Mouse (Mus musculus): ENCODE results near the gene Cped1.
"Not testable (repeated sequence)": the region's sequence is repeated elsewhere in the genome, so short reads cannot be mapped to it uniquely, and the experiment has no call there.

Cped1 gene

DNA sequence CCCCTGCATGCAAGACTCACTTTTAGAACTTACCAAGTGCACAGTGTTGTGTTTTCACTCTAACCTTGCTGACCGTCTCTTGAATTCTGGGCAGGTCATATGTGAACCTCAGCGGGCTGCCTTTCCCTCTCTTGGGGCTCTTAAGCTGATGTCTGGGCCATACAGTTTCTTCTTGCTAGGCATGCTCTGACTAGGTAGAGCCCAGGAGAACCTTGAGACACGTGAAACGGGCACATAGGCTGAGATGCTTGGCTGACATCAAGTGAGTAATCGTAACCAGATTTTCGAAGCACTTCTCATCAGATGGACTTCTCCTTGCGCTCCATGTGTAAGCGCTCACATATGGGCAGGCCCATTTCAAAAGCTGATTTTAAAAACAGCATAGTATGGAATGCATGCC is 237.2 kb downstream of the Cped1 start:
- no peak for DNase-seq (ENCODE audit: low read depth, low spot score)

DNA sequence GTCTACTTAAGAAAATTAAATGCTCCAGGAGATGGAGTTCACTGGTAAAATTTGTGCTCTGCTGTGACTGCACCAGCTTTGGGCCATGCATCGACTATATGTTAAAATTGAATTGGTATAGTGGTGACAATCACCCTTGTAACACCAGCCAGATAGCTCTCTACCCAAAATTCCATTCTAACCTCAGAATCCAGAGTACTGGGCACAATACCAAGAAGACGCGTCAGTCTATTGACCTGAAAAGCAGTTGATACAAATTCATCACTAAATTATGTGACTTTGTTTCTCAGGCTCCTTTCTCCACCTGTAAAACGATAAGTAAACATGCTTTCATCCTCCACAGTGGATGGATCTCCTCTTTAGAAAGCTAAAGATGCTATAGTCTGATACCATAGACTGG is 238.6 kb downstream of the Cped1 start:
- DNase-seq (ENCODE audit: low read depth, low spot score) = no peak

DNA sequence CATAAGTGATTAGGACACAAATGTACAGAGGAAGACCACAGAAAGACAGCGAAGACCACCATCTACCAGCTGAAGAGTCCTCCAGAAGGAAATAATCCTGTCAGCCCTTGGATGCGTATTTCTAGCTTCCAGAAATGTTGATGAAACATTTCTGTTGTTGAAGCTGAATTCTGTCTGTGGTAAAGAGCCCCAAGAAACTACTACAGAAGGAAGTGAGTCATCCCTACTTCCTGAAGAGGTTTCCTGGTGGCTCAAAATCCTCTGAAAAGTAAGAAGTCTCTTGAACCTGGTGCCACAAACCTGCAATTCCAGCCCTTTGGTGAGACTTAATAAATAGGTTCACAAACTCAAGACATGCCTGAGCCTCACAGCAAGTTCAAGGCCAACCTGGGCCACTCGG is 245.5 kb downstream of the Cped1 start:
- DNase-seq (ENCODE audit: low read depth, low spot score) = no peak

DNA sequence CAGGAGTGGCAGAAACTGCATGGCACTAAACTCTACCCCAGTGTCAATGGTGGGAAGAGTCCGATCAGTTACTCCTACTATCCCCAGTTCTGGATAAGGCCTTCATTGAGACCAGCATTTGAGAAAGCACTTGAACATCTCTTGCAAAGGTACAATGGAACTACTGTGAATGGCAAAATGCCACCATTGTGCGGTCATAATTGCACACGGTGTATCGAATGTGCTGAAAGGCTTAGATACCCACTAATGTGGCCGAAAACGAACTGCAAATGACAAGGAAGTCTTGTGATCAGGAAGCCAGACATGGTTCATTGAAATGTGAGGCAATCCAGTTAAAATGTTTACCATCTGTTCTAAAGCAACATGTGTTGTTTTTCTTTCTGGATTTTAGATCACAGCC is 247.8 kb downstream of the Cped1 start:
- no peak for DNase-seq (ENCODE audit: low read depth, low spot score)

DNA sequence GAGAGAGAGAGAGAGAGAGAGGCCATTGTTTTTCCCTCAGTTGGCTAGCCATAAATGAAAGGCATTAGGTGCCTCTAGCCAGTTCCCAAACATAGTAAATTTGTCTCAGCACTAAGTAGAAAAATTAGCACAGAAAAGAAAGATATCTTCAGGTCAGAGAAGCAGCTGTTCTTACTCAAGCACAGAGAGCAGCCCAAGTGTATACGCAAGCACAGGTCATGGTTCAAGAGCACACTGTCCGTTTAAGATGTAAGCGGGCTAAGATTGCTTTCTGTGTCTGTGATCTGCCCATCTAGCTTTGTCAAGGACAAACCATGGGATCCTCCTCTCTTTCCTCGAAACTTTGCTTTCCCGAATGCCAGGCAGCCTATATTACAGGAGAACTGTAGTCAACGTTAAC is 249.4 kb downstream of the Cped1 start:
- DNase-seq (ENCODE audit: low read depth, low spot score) = no peak

DNA sequence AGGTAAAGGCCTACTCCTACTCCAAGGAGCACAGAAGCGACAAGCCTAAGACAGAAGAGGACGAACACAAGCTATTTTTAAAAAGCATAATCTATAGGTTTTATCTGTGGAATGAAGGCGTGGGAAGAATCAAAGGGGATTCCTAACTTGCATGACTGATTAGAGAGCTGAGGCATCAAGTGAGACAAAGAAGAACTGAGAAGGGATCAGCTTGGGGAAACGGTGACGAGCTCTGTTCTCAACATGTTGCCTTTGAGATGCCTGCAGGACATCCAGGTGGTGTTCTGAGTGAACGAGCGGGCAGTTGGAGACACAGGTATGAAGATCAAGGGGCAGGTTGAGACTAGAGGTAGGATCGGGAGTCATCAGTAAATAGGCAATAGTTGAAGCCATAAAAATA is 257.6 kb downstream of the Cped1 start:
- no peak for DNase-seq (ENCODE audit: low read depth, low spot score)

DNA sequence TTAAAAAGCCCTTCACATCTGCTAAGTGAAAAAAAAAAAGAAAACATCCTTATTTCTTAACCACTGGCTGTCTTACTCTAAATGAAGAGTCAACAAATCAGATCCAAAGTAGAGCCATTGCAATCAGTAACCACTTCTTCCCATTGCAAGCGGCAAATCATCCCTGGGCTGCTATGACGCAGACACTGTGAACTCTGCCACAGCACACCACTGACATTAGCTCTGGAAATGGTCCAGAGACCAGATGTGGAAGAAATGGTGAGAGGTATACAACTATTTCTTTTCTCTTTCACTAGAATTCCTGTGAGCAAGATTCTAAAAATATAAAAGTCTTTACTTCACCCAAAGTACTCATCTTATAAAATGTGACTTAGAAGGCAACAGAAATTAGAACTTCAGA is 261.0 kb downstream of the Cped1 start:
- DNase-seq (ENCODE audit: low read depth, low spot score) = no peak

DNA sequence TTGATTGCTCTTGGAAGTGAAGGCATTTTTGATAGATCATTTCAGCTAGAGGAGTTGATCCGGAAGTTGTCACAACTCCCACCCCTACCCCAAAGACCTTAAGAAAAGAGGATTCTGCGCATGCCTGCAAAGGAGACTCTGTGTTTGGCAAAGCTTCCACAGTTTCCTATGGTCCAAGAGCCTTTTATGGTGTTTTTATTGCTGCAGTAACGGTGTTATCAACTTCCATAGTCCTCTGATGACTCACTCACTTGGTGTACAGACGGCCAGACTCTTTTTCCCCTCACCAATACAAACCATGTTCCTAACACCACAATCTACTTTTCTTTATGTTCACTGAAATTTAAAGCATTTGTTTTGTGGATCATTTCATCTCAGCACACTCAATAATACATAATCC is 273.1 kb downstream of the Cped1 start:
- no peak for DNase-seq (ENCODE audit: low read depth, low spot score)

DNA sequence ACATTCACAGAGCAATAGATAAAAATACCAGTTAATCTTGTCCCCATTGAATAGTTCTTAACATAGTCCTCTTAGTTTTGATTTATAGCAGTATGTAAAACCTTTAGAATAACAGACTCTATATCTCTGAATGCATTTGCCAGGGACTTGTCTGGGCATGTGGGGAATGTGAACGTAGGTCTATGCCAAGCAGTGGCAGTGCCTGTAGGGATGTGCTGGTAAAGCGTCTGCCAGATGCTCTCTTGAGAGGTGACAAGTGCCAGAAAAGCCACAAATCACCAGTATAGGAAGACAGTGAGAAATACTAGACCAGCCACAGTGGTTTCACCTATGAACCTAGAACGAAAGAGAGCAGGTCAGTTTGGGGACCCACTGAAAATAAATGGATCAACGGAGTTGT is 276.8 kb downstream of the Cped1 start:
- DNase-seq (ENCODE audit: low read depth, low spot score) = no peak

DNA sequence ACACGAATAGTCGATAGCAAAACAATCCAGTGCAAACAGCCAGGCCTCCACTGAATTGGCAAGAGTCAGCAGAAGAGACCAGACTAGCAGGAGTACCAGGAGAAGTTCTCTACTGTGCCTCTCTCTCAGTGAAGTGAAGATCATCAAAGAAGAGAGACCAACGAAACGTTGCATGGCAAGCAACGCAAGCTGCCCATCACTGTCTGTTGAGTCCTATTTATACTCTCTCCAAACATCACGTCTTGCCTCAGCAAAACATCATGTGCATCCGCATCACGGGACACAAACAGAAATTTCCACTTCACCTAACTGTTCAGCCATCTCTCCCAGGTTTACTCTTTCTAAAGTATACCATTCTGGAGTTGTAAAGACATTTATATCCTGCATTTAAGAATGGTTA is 278.4 kb downstream of the Cped1 start:
- DNase-seq (ENCODE audit: low read depth, low spot score) = not testable (repeated sequence)

DNA sequence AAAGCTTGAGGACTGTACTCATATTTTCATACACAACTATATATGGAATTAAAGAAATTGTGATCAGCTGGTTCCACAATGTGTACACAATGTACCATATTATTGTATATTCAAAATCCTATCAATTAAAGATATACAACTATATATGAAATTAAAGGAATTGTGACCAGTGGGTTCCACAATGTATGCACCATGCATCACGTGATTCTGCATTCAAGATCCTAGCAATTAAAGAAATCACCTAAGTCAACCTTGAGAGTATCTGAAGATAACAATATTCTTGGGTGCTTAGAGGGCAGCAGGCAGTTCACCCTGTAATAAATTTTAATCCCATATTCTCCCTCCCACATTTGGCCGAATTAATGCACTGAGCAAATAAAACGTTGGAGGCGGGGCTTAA is 280.3 kb downstream of the Cped1 start:
- DNase-seq (ENCODE audit: low read depth, low spot score) = no peak

DNA sequence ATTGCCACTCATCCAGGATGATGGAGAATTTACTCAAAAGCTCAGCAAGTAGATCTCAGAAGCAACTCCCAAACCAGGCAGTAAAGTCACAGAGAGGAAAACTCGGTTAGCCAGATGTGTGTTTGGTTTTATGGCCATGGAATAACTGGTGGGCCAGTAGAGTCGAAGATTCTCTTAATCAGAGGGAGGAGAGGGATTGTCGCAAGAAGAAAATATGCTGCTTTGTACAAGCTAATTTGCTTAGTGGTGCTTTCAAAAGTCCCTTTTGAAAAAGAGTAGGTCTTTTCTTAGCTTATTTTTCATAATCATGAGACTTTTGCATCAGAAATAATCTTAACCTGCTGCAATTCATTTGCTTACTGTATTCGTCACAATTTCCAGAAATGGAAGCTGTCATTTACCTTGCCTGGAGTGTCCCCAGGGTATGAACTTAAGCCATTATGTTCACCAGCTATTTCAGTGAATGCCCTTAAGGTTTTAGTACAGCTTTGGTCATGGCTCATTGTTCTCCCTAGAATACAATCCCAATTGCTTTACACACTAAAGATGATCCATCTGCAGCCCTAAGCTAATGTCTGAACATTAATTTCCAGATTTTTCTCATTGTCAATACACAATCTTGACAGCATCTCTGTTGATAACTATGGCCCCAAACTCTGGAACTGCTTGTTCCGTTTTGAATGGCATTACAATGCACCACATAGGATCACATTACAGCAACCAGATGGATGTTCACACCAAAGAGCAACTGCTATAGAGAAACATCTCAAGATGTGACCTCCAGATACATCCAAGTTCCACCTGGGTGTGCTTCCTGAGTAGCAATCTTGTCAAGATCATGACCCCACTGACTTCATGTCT is 282.3 kb downstream of the Cped1 start:
- no peak for DNase-seq (ENCODE audit: low read depth, low spot score)

DNA sequence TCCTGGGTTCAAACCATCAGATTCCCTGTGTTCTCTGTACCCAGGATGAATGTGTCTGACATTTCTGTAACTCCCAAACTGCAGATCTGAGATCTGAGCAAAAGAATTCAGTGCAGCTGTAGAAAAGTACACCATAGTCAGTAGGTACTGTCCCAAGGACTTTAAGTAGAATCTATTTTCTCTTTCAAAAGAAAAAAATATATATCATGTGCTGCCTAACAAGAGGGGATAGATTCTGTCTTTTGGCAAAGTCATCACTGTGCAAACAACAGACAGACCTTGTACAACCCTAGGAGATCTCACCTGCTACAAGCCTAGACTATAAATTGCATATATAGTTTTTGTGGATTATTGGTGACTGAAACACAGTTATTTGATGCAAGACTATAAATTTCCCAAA is 283.0 kb downstream of the Cped1 start:
- no peak for DNase-seq (ENCODE audit: low read depth, low spot score)

DNA sequence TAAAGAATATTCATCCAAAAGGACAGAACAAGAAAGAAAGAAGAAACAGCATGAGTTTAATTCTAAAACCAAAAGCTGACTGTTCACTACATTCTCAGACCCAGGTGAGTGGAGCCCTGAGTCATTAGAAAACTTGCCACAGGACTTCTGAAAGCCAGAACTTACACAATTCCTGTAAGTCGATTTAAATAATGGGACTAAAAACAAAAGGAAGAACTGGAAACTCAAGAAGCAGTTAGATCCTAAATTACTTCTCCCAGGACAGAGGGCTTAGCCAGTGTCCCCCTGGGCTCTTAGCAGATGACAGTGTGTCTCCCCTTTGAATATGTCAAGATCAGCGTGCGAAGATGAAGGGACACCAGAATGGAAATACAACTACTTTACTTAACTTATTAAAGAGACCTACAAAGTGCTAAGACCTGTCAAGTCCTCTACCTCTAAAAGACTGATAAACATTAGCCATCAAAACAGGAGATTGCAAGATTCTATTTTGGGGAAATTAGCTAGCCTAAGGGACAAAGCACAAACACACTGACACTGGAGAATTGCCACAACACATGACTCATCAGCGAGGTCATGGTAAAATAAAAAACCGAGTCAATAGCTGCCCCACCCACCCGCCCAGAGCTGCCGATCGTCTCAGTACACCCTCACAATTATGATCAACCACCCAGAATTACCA is 284.3 kb downstream of the Cped1 start:
- DNase-seq (ENCODE audit: low read depth, low spot score) = no peak

DNA sequence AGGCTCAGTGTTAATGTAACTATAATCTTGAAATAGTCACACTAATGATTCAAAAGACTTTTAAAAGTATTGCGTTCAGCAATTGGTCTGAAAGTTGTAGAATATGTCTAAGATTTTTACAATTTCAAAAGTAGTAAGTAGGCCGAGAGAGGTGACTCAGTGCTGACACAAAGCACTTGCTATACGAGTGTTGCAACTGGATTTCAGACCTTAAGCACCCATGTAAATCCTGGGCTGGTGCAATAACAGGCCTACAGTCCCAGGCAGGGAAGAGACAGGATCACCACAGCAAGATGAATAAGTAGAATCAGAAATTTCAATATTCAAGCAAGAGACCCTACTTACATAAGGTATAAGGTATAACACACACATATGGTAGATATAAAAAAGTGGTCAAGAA is 292.2 kb downstream of the Cped1 start:
- DNase-seq (ENCODE audit: low read depth, low spot score) = no peak

DNA sequence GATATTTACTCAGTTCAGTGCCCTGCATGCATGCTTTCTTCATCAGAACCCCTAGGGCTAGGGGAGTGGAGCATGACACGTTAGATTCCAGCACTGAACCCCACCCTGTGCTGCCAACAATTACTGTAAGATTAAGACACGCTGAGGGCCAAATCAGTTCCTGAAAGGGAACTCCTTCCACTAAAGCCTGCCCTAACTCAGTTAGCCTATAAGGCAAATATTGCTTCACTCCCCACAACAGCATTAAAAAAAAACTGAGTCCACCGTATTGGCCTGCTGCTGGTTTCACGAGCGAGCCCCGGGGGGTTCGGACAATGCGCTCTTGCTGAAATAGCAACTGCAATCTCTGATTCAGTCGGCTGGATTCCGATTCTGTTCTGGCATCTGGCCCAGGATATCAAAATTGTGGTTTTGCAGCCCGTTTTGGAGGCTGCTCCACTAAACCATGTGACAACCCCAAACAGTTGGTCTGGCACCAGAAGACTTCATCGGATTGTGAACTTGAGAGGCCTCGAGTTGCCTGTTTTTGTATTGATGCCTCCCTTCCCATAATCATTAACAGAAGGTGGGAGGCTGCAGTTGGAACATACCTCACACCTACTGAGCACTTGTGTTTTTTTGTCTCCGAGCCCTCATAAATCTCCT is 294.6 kb downstream of the Cped1 start:
- DNase-seq (ENCODE audit: low read depth, low spot score) = no peak

DNA sequence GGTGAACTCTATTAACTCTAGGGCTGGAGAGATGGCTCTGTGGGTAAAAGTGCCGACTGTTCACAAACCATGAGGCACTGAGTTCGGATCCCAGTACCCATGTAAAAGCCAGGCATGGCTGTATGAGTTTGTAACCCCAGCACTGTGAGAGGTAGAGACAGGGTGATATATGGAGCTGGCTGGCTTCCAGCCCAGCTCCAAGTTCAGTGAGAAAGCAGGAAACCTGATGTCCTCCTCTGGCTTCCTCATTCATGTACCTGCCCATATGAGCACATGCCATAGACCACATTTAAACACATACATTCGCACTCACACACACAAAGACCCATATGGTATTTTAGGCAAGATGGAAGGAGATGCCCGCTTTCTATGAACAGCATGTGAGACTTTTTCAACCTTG is 296.7 kb downstream of the Cped1 start:
- DNase-seq (ENCODE audit: low read depth, low spot score) = no peak

DNA sequence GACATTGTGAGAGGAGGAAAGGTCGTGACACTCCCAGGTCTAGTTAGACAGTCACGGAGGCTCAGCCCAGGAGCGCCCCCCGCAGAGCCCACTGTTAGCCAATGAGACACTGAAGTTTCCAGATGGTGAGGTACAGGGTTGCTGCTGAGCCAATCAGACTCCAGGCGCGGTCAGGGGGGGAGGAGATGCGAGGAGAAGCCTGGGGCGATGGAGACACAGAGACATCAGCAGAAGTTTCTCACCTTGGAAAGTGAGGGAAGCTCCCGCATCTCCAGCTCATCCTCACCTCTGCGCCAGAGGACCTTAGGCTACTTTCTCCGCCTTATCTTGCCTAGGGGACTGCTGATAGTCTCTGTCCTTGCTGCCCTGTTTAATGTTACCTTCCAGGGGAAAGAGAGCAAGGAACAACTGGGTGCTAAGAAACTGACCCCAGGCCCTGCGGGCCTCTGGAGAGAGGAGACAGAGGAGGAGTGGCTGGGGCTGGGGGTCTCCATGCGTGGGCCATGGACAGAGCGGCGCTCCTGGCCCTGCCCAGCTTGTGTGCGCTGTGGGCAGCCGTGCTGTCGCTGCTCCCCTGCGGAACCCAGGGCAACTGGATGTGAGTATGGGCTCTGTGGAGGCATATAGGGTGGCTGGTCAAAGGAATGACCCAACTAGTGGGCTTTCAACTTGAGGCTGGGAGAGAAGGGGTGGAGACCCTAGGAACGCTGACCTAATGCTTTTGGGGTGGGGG is 302.5 kb downstream of the Cped1 start, which contains the start of gene Wnt16:
TSS of gene Wnt16 (plus strand) at position 224 of the 733 bp plus-strand sequence.
- DNase-seq (ENCODE audit: low read depth, low spot score) = no peak

DNA sequence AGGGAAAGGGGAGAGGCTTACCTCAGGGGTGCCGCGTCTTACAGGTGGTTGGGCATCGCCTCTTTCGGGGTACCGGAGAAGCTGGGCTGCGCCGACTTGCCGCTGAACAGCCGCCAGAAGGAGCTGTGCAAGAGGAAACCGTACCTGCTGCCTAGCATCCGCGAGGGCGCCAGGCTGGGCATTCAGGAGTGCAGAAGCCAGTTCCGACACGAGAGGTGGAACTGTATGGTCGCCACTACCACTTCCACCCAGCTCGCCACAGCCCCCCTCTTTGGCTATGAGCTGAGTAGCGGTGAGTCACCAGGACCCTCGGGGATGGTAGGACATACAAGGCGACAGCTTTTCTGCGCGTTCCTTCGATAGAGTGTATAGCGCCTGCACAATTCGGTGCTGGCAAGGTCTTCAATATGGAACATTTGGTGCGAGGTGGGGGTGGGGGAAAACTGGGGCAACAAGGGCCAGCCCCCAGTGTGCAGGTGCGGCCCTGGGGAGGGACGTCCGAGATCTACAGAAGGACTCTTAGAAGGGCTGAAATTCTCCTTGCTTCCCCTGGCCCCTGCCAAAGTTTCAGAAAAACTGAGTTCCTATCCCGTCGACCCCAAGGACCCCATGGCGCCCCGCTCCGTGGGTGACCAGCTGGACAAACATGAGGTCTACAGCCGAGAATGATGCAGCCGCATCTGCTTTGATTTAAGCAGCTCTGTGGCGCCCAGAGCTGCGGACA is 303.2 kb downstream of the Cped1 start:
- DNase-seq (ENCODE audit: low read depth, low spot score) = no peak

DNA sequence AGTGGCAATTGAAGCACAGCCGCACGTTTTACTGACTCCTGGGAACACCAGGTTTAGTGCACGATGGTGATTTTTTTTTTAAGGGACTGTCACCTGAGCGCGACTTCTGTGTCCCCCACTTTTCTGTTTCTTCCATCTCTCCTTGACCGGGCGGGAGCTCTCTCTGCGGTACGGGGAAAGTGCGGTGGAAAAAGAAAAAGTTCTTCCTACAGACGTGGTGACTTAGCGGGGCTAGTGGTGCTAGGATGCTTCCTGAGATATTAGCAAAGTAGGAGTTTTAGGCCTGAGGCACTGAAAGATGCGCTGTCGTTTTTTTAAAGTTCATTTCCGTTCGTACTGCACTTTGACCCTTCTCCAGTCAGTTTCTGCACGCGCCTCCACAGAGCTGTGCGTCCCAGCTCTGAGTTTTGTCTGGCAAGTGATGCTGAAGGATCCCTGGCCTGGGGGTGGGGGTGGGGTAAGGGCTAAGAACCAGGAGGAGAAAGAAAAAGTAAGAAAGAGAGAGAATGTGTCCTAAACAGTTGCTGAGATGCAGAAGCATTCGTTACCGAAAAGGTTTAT is 303.8 kb downstream of the Cped1 start:
- no peak for DNase-seq (ENCODE audit: low read depth, low spot score)

DNA sequence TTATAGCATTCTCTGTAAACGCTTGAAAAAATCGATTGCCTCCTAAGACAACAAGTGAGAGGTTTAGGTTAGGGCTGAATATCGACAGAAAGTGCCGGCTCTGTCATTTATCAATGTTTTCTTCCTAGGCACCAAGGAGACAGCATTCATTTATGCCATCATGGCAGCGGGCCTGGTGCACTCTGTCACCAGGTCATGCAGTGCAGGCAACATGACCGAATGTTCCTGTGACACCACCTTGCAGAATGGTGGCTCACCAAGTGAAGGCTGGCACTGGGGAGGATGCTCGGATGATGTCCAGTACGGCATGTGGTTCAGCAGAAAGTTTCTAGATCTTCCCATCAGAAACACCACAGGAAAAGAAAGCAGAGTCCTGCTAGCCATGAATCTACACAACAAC is 305.1 kb downstream of the Cped1 start:
- DNase-seq (ENCODE audit: low read depth, low spot score) = no peak

Measured in retina, postnatal 7 days (tissue).